Comparison of ENCODE assay signal across 8 mouse cellular contexts in the genomic region with DNA sequence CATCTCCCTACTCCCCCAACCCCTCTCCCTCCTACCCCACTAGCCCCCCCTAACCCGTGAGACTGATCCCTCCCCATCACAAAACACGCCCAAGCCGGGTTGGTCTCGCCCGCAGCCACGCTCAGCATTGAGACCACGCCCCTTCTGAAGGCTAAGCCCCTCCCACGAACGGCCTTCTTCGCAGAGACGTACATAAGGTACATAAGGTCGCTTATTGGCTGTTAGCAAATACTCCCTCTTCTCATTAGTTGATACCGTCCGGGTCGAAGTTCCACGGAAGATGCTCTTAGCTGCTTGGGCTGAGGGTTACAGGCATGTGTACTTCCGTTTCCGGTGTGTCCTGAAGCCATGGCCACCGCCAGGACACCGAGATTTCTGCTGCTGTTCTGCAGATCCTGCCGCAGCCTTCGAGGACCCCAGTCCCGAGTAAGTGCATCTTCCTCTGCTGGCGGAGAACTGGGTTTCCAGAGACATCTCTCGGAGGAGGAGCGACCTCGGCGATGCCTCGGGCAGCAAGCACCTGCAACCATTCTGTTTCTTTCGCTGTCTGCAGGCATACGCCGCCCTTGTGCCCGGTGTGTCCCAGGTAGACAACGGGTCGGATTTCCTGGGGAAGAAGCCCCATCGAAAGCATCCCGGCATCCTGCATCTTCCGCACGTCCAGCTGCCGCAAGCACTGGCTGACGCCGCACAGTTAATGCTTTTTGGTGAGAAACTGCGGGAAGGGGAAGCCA. TPM values are rescaled to one million over a fixed set of nuclear protein-coding genes. Genes with fewer than 3 reads are reported as not detected.
DNase-seq lines count a peak whose midpoint lies in the region; ATAC-seq and TF ChIP-seq lines count a peak whose summit lies in the region.

TSS of gene Mettl17 (plus strand) at position 245 of the 734 bp plus-strand sequence.

- no peaks in the 10 kb centered on the region for H3K9me3 ChIP-seq in embryonic facial prominence, embryonic 13.5 days
- H3K9me3 ChIP-seq in limb, embryonic 12.5 days = no peaks in the 10 kb centered on the region
- no peaks in the 10 kb centered on the region for H3K9me3 ChIP-seq in midbrain, embryonic 15.5 days

- peak within 1 kb of the TSS; percentile 89 for H3K4me2 ChIP-seq in embryonic facial prominence, embryonic 13.5 days
- peak within 1 kb of the TSS; percentile 84 for H3K4me2 ChIP-seq in limb, embryonic 12.5 days
- H3K4me2 ChIP-seq in midbrain, embryonic 15.5 days = peak within 1 kb of the TSS; percentile 82

- H3K27me3 ChIP-seq in embryonic facial prominence, embryonic 13.5 days = no peaks in the 10 kb centered on the region
- no peaks in the 10 kb centered on the region for H3K27me3 ChIP-seq in kidney, adult 2 months (replicated peaks; ENCODE audit: control insufficient read depth, insufficient read depth, low read length)
- no peaks in the 10 kb centered on the region for H3K27me3 ChIP-seq in limb, embryonic 12.5 days
- no peaks in the 10 kb centered on the region for H3K27me3 ChIP-seq in midbrain, embryonic 15.5 days (replicated peaks)
- H3K27me3 ChIP-seq in spleen, adult 2 months (ENCODE audit: control insufficient read depth, insufficient read depth, low read length) = no peaks in the 10 kb centered on the region

- WGBS in embryonic facial prominence, embryonic 13.5 days = under 1% methylated on average over 43 of the region's 43 CpGs
- WGBS in kidney, adult 2 months = under 1% methylated on average over 43 of the region's 43 CpGs
- WGBS in limb, embryonic 12.5 days = under 1% methylated on average over 43 of the region's 43 CpGs
- under 1% methylated on average over 43 of the region's 43 CpGs for WGBS in midbrain, embryonic 15.5 days
- under 1% methylated on average over 43 of the region's 43 CpGs for WGBS in spleen, adult 2 months

- peak; percentile 93 for DNase-seq in 3134 (ENCODE audit: extremely low read depth, insufficient read length, low spot score)
- peak; percentile 96 for DNase-seq in adrenal gland, postnatal 36 days
- DNase-seq in heart, adult 18-20 months = peak; percentile 95 to 97
- peak; percentile 97 for DNase-seq in kidney, adult 2 months
- DNase-seq in spleen, adult 2 months (ENCODE audit: low read depth in 1 of 2, low spot score in 2 of 2) = peak; percentile 94 to 96

- peaks cover 32% of the 10 kb centered on the region for H3K36me3 ChIP-seq in embryonic facial prominence, embryonic 13.5 days
- H3K36me3 ChIP-seq in kidney, adult 2 months (ENCODE audit: control insufficient read depth, insufficient read depth, low read length) = no peaks in the 10 kb centered on the region
- peaks cover 33% of the 10 kb centered on the region for H3K36me3 ChIP-seq in limb, embryonic 12.5 days
- peaks cover 21% of the 10 kb centered on the region for H3K36me3 ChIP-seq in midbrain, embryonic 15.5 days (replicated peaks)
- peaks cover 20% of the 10 kb centered on the region for H3K36me3 ChIP-seq in spleen, adult 2 months (ENCODE audit: control insufficient read depth, insufficient read depth, low read length)

- TF ChIP-seq CTCF in kidney, adult 2 months (conservative IDR thresholded peaks at IDR 0.05; ENCODE audit: insufficient read depth, insufficient read length, low read depth, low read length) = 0 out of 2 replicates have a peak, but pooled peaks have one; percentile 5
- TF ChIP-seq CTCF in spleen, adult 2 months (IDR thresholded peaks at IDR 0.05; ENCODE audit: extremely low read depth, insufficient read depth, insufficient read length, insufficient replicate concordance) = no peak

- peak within 1 kb of the TSS; percentile 77 for H3K27ac ChIP-seq in embryonic facial prominence, embryonic 13.5 days
- H3K27ac ChIP-seq in kidney, adult 2 months (ENCODE audit: insufficient read depth, low read depth, low read length) = peak within 1 kb of the TSS; percentile 19; the same call in 1 of the 2 replicates
- peak within 1 kb of the TSS; percentile 86 for H3K27ac ChIP-seq in limb, embryonic 12.5 days
- H3K27ac ChIP-seq in midbrain, embryonic 15.5 days = peak within 1 kb of the TSS; percentile 83
- peak within 1 kb of the TSS; percentile 39 for H3K27ac ChIP-seq in spleen, adult 2 months (ENCODE audit: insufficient read depth, low read length)

- ATAC-seq in embryonic facial prominence, embryonic 13.5 days (ENCODE audit: insufficient number of reproducible peaks, insufficient read depth, low FRiP score, low TSS enrichment, low read depth) = peak; percentile 93
- peak; percentile 95 for ATAC-seq in limb, embryonic 12.5 days (ENCODE audit: insufficient number of reproducible peaks, insufficient read depth, low FRiP score, low TSS enrichment, low read depth)
- peak; percentile 98 for ATAC-seq in midbrain, embryonic 15.5 days (replicated peaks)

- peak within 1 kb of the TSS; percentile 79 for H3K9ac ChIP-seq in embryonic facial prominence, embryonic 13.5 days
- H3K9ac ChIP-seq in limb, embryonic 12.5 days (replicated peaks) = peak within 1 kb of the TSS; percentile 70
- H3K9ac ChIP-seq in midbrain, embryonic 15.5 days = peak within 1 kb of the TSS; percentile 66

- H3K4me1 ChIP-seq in embryonic facial prominence, embryonic 13.5 days = peaks cover 13% of the 10 kb centered on the region
- H3K4me1 ChIP-seq in kidney, adult 2 months (ENCODE audit: control insufficient read depth, insufficient read depth, low read length) = 0 out of 2 replicates have a peak, but pooled peaks cover 3% of the 10 kb centered on the region
- H3K4me1 ChIP-seq in limb, embryonic 12.5 days (replicated peaks) = peaks cover 12% of the 10 kb centered on the region
- H3K4me1 ChIP-seq in midbrain, embryonic 15.5 days = peaks cover 17% of the 10 kb centered on the region
- H3K4me1 ChIP-seq in spleen, adult 2 months (ENCODE audit: control insufficient read depth, insufficient read depth, insufficient read length) = no peaks in the 10 kb centered on the region

- TF ChIP-seq POLR2A in kidney, adult 2 months (IDR thresholded peaks at IDR 0.05; ENCODE audit: low read depth, low read length) = peak; percentile 45
- TF ChIP-seq POLR2A in spleen, adult 2 months (IDR thresholded peaks at IDR 0.05; ENCODE audit: low read depth, low read length) = peak; percentile 21; the same call in 1 of the 2 replicates

- peak within 1 kb of the TSS; percentile 83 for H3K4me3 ChIP-seq in embryonic facial prominence, embryonic 13.5 days
- peak within 1 kb of the TSS; percentile 84 for H3K4me3 ChIP-seq in kidney, adult 2 months (ENCODE audit: insufficient read depth, low read depth, low read length)
- H3K4me3 ChIP-seq in limb, embryonic 12.5 days (replicated peaks) = peak within 1 kb of the TSS; percentile 74
- peak within 1 kb of the TSS; percentile 67 for H3K4me3 ChIP-seq in midbrain, embryonic 15.5 days
- peak within 1 kb of the TSS; percentile 80 for H3K4me3 ChIP-seq in spleen, adult 2 months (ENCODE audit: extremely low read depth, insufficient read depth, insufficient read length)

RNA-seq across cellular contexts. Expression of gene Mettl17, which starts in this region (rescaled TPM):
- 10 to 100 TPM; 22.1 to 39.7 TPM for total RNA-seq in adrenal gland, postnatal 36 days (2021)
- 51.3 and 54.2 TPM in 2 replicates for polyA plus RNA-seq in embryonic facial prominence, embryonic 13.5 days (2015; fragmentation: Nextera tagmentation; extraction: Ambion mirVana)
- total RNA-seq in heart, adult 18-20 months (2021) = 10 to 100 TPM; 24.3 to 26.3 TPM
- polyA plus RNA-seq in kidney, adult 2 months (2012; rRNA removed) = 24.0 and 27.6 TPM in 2 replicates
- 59.9 and 64.0 TPM in 2 replicates for polyA plus RNA-seq in limb, embryonic 12.5 days (2016; fragmentation: Nextera tagmentation; extraction: Ambion mirVana)
- 99.3 and 100 TPM in 2 replicates for polyA plus RNA-seq in midbrain, embryonic 15.5 days (2015; fragmentation: Nextera tagmentation; extraction: Ambion mirVana)
- 24.9 and 34.9 TPM in 2 replicates for polyA plus RNA-seq in spleen, adult 2 months (2012; rRNA removed)

Comparison
In these comparisons a context has a peak if more than half of its experiments do, and no peak if none do; other contexts are left out.
1. Peak in every context shown above with its lines: DNase-seq, ATAC-seq, H3K4me3 ChIP-seq and H3K27ac ChIP-seq.
2. H3K27ac ChIP-seq: peak in every context shown above with its lines; median percentile 86 in limb, embryonic 12.5 days; 83 in midbrain, embryonic 15.5 days; 77 in embryonic facial prominence, embryonic 13.5 days; 39 in spleen, adult 2 months; 19 in kidney, adult 2 months.